ENCODE assay signal across 8 mouse cellular contexts in genomic region chr9:53301801-53302311, GRCm38 (mm10). TPM values are rescaled to one million over a fixed set of nuclear protein-coding genes. Genes with fewer than 3 reads are reported as not detected.
A peak's percentile ranks its signal among the peaks of the same experiment; 100 is the strongest.
DNase-seq lines count a peak whose midpoint lies in the region; ATAC-seq lines count a peak whose summit lies in the region.

No protein-coding gene starts in this region.

- WGBS in intestine, embryonic 14.5 days = 3% methylated on average over 19 of the region's 19 CpGs
- 7% methylated on average over 19 of the region's 19 CpGs for WGBS in liver, embryonic 16.5 days (ENCODE audit: insufficient replicate concordance)
- 4% methylated on average over 19 of the region's 19 CpGs for WGBS in neural tube, embryonic 14.5 days

- H3K27me3 ChIP-seq in intestine, embryonic 14.5 days (replicated peaks; ENCODE audit: control insufficient read depth, insufficient read depth, low read length) = peaks cover 4% of the 10 kb centered on the region; the same call in 1 of the 2 replicates
- peaks cover 9% of the 10 kb centered on the region for H3K27me3 ChIP-seq in liver, embryonic 16.5 days (ENCODE audit: control insufficient read depth, insufficient read depth, low read depth, low read length)
- H3K27me3 ChIP-seq in neural tube, embryonic 14.5 days (ENCODE audit: control insufficient read depth, insufficient read depth, low read length) = no peaks in the 10 kb centered on the region

- peak overlapping the region; percentile 45 for H3K9ac ChIP-seq in intestine, embryonic 14.5 days (ENCODE audit: low read length)
- no peak overlapping the region for H3K9ac ChIP-seq in liver, embryonic 16.5 days (ENCODE audit: low read depth, low read length)
- H3K9ac ChIP-seq in neural tube, embryonic 14.5 days (replicated peaks; ENCODE audit: low read depth, low read length) = 0 out of 2 replicates have a peak overlapping the region, but pooled peaks have one; percentile 2

- H3K4me3 ChIP-seq in intestine, embryonic 14.5 days (ENCODE audit: low read depth, low read length) = peak overlapping the region; percentile 37
- peak overlapping the region; percentile 30 for H3K4me3 ChIP-seq in liver, embryonic 16.5 days (ENCODE audit: low read depth, low read length)
- H3K4me3 ChIP-seq in neural tube, embryonic 14.5 days (ENCODE audit: low read depth, low read length) = peak overlapping the region; percentile 26

- ATAC-seq in cerebellum, adult (ENCODE audit: insufficient number of reproducible peaks, low FRiP score, low TSS enrichment) = peak; percentile 50; the same call in 1 of the 2 replicates
- ATAC-seq in intestine, embryonic 14.5 days (replicated peaks; ENCODE audit: low FRiP score, low TSS enrichment, low read depth) = peak; percentile 76
- no peak for ATAC-seq in liver, embryonic 16.5 days (ENCODE audit: low read depth)
- no peak for ATAC-seq in neural tube, embryonic 14.5 days (ENCODE audit: low read depth)

- DNase-seq in cerebellum, postnatal 4 days (ENCODE audit: low spot score in 2 of 2) = no peak
- DNase-seq in urinary bladder, adult 2 months (ENCODE audit: low spot score) = peak; percentile 23
- no peak for DNase-seq in urinary bladder, postnatal 25 days (ENCODE audit: low spot score)
- DNase-seq in intestine, embryonic 14.5 days (ENCODE audit: low spot score) = peak; percentile 79
- no peak for DNase-seq in layer of hippocampus, adult 18-20 months (ENCODE audit: low spot score in 2 of 2)

- H3K27ac ChIP-seq in intestine, embryonic 14.5 days (ENCODE audit: low read depth) = peak overlapping the region; percentile 62
- no peak overlapping the region for H3K27ac ChIP-seq in liver, embryonic 16.5 days (ENCODE audit: low read length)
- H3K27ac ChIP-seq in neural tube, embryonic 14.5 days (ENCODE audit: low read depth, low read length) = no peak overlapping the region

- H3K9me3 ChIP-seq in intestine, embryonic 14.5 days (ENCODE audit: control insufficient read depth, low read length) = no peaks in the 10 kb centered on the region
- no peaks in the 10 kb centered on the region for H3K9me3 ChIP-seq in liver, embryonic 16.5 days (replicated peaks; ENCODE audit: control insufficient read depth, low read length)
- H3K9me3 ChIP-seq in neural tube, embryonic 14.5 days (ENCODE audit: control insufficient read depth, low read length) = no peaks in the 10 kb centered on the region

- H3K4me1 ChIP-seq in intestine, embryonic 14.5 days (replicated peaks; ENCODE audit: control insufficient read depth, insufficient read depth, low read length) = 0 out of 2 replicates have a peak, but pooled peaks cover 5% of the 10 kb centered on the region
- H3K4me1 ChIP-seq in liver, embryonic 16.5 days (ENCODE audit: control insufficient read depth, low read depth, low read length) = no peaks in the 10 kb centered on the region
- H3K4me1 ChIP-seq in neural tube, embryonic 14.5 days (ENCODE audit: control insufficient read depth, insufficient read depth, low read length) = 0 out of 2 replicates have a peak, but pooled peaks cover 6% of the 10 kb centered on the region

- peak overlapping the region; percentile 74 for H3K4me2 ChIP-seq in intestine, embryonic 14.5 days (ENCODE audit: low read length)
- H3K4me2 ChIP-seq in liver, embryonic 16.5 days (ENCODE audit: low read depth, low read length) = peak overlapping the region; percentile 53
- H3K4me2 ChIP-seq in neural tube, embryonic 14.5 days (ENCODE audit: low read depth, low read length) = peak overlapping the region; percentile 55

- H3K36me3 ChIP-seq in intestine, embryonic 14.5 days (ENCODE audit: control insufficient read depth, insufficient read depth, low read length) = no peaks in the 10 kb centered on the region
- no peaks in the 10 kb centered on the region for H3K36me3 ChIP-seq in liver, embryonic 16.5 days (ENCODE audit: control insufficient read depth, insufficient read depth)
- no peaks in the 10 kb centered on the region for H3K36me3 ChIP-seq in neural tube, embryonic 14.5 days (ENCODE audit: control insufficient read depth, insufficient read depth, low read length)

RNA-seq across cellular contexts. Expression of gene Exph5, which starts 0.4 kb away (rescaled TPM):
- 0.91 and 1.1 TPM in 2 replicates for polyA plus RNA-seq in urinary bladder, adult 2 months (2012; rRNA removed)
- polyA plus RNA-seq in intestine, embryonic 14.5 days (2014; fragmentation: Nextera tagmentation; extraction: Ambion mirVana) = 4.9 and 6.2 TPM in 2 replicates
- 0.50 and 0.51 TPM in 2 replicates for polyA plus RNA-seq in liver, embryonic 16.5 days (2015; fragmentation: Nextera tagmentation; extraction: Ambion mirVana)
- 0.18 and 0.50 TPM in 2 replicates for polyA plus RNA-seq in neural tube, embryonic 14.5 days (2014; fragmentation: Nextera tagmentation; extraction: Ambion mirVana)
- total RNA-seq in layer of hippocampus, adult 18-20 months (2021) = 1 to 10 TPM; 4.4 to 4.5 TPM

RNA-seq across cellular contexts. Expression of gene Ddx10, which starts 54.0 kb away (rescaled TPM):
- 11.6 and 12.1 TPM in 2 replicates for polyA plus RNA-seq in urinary bladder, adult 2 months (2012; rRNA removed)
- 31.2 and 34.2 TPM in 2 replicates for polyA plus RNA-seq in intestine, embryonic 14.5 days (2014; fragmentation: Nextera tagmentation; extraction: Ambion mirVana)
- polyA plus RNA-seq in liver, embryonic 16.5 days (2015; fragmentation: Nextera tagmentation; extraction: Ambion mirVana) = 8.5 and 10.1 TPM in 2 replicates
- 25.2 and 29.2 TPM in 2 replicates for polyA plus RNA-seq in neural tube, embryonic 14.5 days (2014; fragmentation: Nextera tagmentation; extraction: Ambion mirVana)
- total RNA-seq in layer of hippocampus, adult 18-20 months (2021) = 10 to 100 TPM; 20.4 to 23.0 TPM

Comparison
In these comparisons a context has a peak if more than half of its experiments do, and no peak if none do; other contexts are left out.
1. DNase-seq: peak in urinary bladder, adult 2 months (single experiment) and intestine, embryonic 14.5 days (single experiment); none in cerebellum, postnatal 4 days (0 of 2), urinary bladder, postnatal 25 days (single experiment) and layer of hippocampus, adult 18-20 months (0 of 2).
2. ATAC-seq: peak in cerebellum, adult (single experiment) and intestine, embryonic 14.5 days (single experiment); none in liver, embryonic 16.5 days (single experiment) and neural tube, embryonic 14.5 days (single experiment).
3. Peak in every context shown above with its lines, with median percentiles within 50 percentile points of each other: H3K4me2 ChIP-seq and H3K4me3 ChIP-seq.